Mouse (Mus musculus) forebrain, embryonic 16.5 days (tissue): ENCODE results near the gene Map3k14. TPM values are rescaled to one million over a fixed set of nuclear protein-coding genes. Genes with fewer than 3 reads are reported as not detected.

ENCODE experiments used
- ATAC-seq: fragments of 200-750 bp; cut with Nextera tagmentation; 2 replicates; pipeline ENCODE4 v1.8.0; 2017; ENCODE audit warnings: mild to moderate bottlenecking, moderate library complexity
- H3K27ac ChIP-seq: fragments of 300-500 bp; sonication (generic); 2 replicates; pipeline ENCODE4 v1.5.1; 2014; ENCODE audit warnings: low read length, control low read depth
- H3K27me3 ChIP-seq: fragments of 300-500 bp; sonication (generic); replicated peaks from 2 replicates; pipeline ENCODE4 v1.6.1; 2014; ENCODE audit warnings: low read length; ENCODE audit not compliant: control insufficient read depth, insufficient read depth
- H3K36me3 ChIP-seq: fragments of 300-500 bp; sonication (generic); 2 replicates; pipeline ENCODE4 v1.6.1; 2014; ENCODE audit not compliant: control insufficient read depth, insufficient read depth
- H3K4me1 ChIP-seq: fragments of 300-500 bp; sonication (generic); replicated peaks from 2 replicates; pipeline ENCODE4 v1.6.1; 2014; ENCODE audit warnings: low read length; ENCODE audit not compliant: control insufficient read depth, insufficient read depth
- H3K4me2 ChIP-seq: fragments of 300-500 bp; sonication (generic); 2 replicates; pipeline ENCODE4 v1.6.1; 2014; ENCODE audit warnings: mild to moderate bottlenecking, low read length, control low read depth
- H3K4me3 ChIP-seq: fragments of 300-500 bp; sonication (generic); replicated peaks from 2 replicates; pipeline ENCODE4 v1.5.1; 2014; ENCODE audit warnings: mild to moderate bottlenecking, low read length, control low read depth
- H3K9ac ChIP-seq: fragments of 300-500 bp; sonication (generic); replicated peaks from 2 replicates; pipeline ENCODE4 v1.6.1; 2014; ENCODE audit warnings: low read depth, low read length, control low read depth
- H3K9me3 ChIP-seq: fragments of 300-500 bp; sonication (generic); 2 replicates; pipeline ENCODE4 v1.6.1; 2016; ENCODE audit warnings: low read length; ENCODE audit not compliant: control insufficient read depth
- WGBS: fragments of 180-500 bp; shearing (Covaris S2); extraction: QIAGEN DNeasy Blood & Tissue Kit; methylation state at CpG from one replicate; pipeline ENCODE4 v1.1.7; 2014; 5-methylcytosine and 5-hydroxymethylcytosine counted together
- polyA plus RNA-seq: library from polyadenylated mRNA; unstranded; fragments of >200 nt; fragmentation: Nextera tagmentation; extraction: Ambion mirVana; gene quantifications from 2 replicates; pipeline ENCODE4 v1.2.1, GENCODE M21; 2015

The Map3k14 gene
- polyA plus RNA-seq: 2.8 and 4.8 TPM in 2 replicates

DNA sequence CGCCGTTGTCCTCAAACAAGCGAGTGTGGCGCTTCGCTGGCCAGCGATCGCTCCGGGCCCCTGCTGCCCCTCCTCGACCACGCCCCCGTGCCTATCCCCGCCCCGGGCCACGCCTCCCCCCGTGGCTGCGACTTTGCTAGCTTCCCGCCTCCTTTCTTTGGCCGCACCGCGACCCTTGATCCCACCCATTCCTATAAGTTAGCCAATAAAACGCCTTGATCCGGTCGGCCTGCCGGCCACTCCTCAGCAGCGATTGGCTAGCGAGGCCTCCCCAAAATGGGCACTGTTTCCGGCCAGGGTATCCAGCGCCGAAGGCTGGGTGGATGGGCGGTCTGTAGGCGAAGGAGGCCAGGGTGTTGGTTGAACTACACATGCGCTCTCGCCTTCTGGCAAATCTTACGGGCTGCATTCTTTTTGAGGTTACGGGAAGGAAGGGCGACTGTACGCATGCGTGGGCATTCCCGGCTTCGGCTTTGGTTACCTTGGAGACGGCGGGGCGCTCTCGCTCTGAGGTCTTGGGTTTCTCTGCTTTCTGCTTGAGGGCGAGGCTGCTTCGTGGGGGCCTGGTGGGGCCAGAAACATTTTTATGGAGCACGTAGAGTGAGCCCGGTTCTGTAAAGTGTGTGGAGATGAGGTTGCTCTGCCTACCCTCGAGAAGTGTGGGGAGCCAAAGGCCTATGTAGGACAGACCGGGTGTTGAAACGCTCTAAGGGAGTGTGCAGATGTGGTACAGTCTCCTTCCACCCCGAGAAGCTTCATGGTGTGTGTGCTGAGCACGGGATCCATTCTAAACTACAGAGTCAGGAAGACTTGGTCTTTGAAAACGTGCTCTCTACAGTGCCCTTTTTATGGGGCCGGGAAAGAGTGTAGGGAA lies at the start of gene Map3k14:
Gene Map3k14, minus strand, starts transcription at position 127 of the 874 bp plus-strand sequence.
- Histone ChIP-seq H3K9ac (peak within 1 kb of the TSS; percentile 75), H3K9me3 (no peaks in the 10 kb centered on the region), H3K27ac (peak within 1 kb of the TSS; percentile 74), H3K4me2 (peak within 1 kb of the TSS; percentile 85), H3K4me3 (peak within 1 kb of the TSS; percentile 75), H3K27me3 (no peaks in the 10 kb centered on the region), H3K36me3 (no peaks in the 10 kb centered on the region), H3K4me1 (peaks cover 45% of the 10 kb centered on the region)
- WGBS: 1% methylated on average over 54 of the region's 55 CpGs
- peak; percentile 98 for ATAC-seq

DNA sequence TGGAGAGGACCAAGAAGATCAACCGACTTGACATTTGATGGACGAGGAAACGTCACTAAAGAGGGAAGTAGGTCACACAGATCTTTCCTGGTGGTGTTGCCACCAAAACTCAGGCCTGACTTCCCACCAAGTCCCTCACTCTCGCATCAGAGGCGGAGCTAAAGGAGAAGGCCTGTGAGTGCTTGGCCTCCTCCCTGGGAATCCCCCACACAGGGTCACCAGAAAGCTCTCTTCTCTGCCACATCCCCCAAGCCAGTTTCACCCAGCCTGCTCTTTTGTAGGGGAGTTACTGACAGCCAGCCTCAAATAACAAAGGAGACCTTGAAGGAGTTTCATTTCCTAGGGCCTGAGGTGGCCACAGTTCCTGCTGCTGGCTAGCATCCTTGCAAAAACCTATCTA lies 48.1 kb upstream of the Map3k14 start:
- no peaks in the 10 kb centered on the region for H3K9me3 ChIP-seq
- H3K4me3 ChIP-seq: no peak overlapping the region
- no peak overlapping the region for H3K27ac ChIP-seq
- 96% methylated on average over 5 of the region's 5 CpGs for WGBS
- no peak overlapping the region for H3K9ac ChIP-seq
- no peaks in the 10 kb centered on the region for H3K27me3 ChIP-seq
- peaks cover 7% of the 10 kb centered on the region for H3K4me1 ChIP-seq
- no peaks in the 10 kb centered on the region for H3K36me3 ChIP-seq
- H3K4me2 ChIP-seq: no peak overlapping the region
- no peak for ATAC-seq

DNA sequence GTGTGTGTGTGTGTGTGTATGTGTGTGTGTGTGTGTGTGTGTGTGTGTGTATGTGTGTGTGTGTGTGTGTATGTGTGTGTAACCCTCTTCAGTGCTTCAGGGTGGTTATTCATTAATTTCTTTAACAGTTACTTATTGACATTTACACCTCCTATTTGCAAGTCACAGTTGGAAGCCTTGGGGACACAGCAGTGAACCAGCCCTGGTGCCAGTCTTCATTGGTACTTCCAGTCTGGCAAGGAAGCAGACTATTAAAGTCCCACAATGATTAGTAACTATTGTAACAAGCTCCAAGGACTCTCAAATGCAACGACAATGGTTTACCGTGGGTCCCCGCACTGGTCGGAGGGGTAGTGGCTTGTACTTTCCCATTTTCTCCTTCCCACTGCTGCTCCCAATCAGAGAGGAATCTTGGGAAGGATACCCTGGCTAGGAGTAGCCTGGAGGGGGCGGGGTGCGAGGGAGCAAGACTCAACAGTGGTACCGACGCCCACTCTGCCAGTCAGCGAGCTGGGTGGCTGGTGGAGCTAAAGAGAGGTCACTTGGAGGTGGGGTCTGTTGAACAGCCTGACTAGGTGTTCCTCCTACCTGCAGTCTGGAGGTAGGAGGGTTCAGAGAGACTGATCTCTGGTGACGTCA lies 47.6 kb upstream of the Map3k14 start:
- Histone ChIP-seq H3K4me1 (peaks cover 6% of the 10 kb centered on the region), H3K9ac (no peak overlapping the region), H3K27me3 (no peaks in the 10 kb centered on the region), H3K4me2 (no peak overlapping the region), H3K9me3 (no peaks in the 10 kb centered on the region), H3K27ac (no peak overlapping the region), H3K4me3 (no peak overlapping the region), H3K36me3 (no peaks in the 10 kb centered on the region)
- ATAC-seq: no peak
- 80% methylated on average over 10 of the region's 10 CpGs for WGBS

DNA sequence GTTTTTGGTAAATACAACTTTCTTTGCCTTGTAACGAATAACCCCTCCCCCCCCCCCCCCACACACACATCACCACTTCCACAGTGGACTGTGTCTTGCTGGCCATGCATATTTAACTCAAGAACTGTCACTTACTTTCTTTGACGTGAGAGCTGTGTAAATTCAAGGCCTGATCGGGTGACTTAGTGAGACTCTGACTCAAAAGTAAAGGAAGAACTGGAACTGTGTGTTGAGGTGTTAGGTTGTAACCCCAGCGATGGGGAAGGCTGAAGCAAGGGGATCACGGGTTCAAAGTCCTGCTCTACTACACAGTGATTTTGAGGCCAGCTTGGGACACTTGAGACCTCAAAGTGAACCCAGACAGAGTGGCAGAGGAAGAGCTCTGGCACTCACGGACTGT lies 46.3 kb upstream of the Map3k14 start:
- Histone ChIP-seq H3K27me3 (no peaks in the 10 kb centered on the region), H3K4me1 (peaks cover 7% of the 10 kb centered on the region), H3K4me2 (no peak overlapping the region), H3K9ac (no peak overlapping the region), H3K4me3 (no peak overlapping the region), H3K9me3 (no peaks in the 10 kb centered on the region), H3K36me3 (no peaks in the 10 kb centered on the region), H3K27ac (no peak overlapping the region)
- 83% methylated on average over 6 of the region's 6 CpGs for WGBS
- ATAC-seq: no peak

DNA sequence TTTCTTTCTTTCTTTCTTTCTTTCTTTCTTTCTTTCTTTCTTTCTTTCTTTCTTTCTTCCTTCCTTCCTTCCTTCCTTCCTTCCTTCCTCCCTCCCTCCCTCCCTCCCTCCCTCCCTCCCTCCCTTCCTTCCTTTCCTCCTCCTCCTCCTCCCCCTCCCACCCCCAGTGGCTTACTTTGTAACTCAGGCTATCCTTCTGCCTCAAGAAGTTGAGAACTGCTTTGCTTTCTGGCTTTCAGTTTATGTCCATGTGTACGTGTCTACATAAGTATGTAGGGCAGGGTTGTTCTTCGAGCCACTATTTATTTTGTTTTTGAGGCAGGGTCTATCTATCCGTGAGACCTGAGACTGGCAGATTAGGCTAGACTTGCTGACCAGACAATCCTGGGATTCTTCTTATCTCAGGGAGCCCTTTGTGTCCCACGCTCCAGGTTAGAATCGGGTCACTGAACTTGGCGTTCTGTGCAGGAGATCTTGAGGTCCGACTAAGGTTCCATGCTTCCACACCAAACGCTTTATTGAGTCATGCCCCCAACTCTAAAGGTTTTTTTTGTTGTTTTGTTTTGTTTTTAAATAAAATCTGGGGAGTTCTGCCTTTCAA lies 45.5 kb upstream of the Map3k14 start:
- Histone ChIP-seq H3K27ac (no peak overlapping the region), H3K4me1 (peaks cover 7% of the 10 kb centered on the region), H3K4me2 (no peak overlapping the region), H3K9me3 (no peaks in the 10 kb centered on the region), H3K4me3 (no peak overlapping the region), H3K9ac (no peak overlapping the region), H3K27me3 (no peaks in the 10 kb centered on the region), H3K36me3 (no peaks in the 10 kb centered on the region)
- ATAC-seq: no peak
- WGBS: 65% methylated on average over 8 of the region's 8 CpGs

GRCm38 (mm10) chr11:103311960-103312611 lies 44.8 kb upstream of the Map3k14 start:
- peak overlapping the region; percentile 54 for H3K9ac ChIP-seq
- peak overlapping the region; percentile 62 for H3K4me2 ChIP-seq
- H3K4me3 ChIP-seq: peak overlapping the region; percentile 25
- WGBS: 5% methylated on average over 30 of the region's 30 CpGs
- H3K27ac ChIP-seq: no peak overlapping the region
- ATAC-seq: no peak
- no peaks in the 10 kb centered on the region for H3K27me3 ChIP-seq
- peaks cover 7% of the 10 kb centered on the region for H3K4me1 ChIP-seq
- H3K9me3 ChIP-seq: no peaks in the 10 kb centered on the region
- H3K36me3 ChIP-seq: no peaks in the 10 kb centered on the region

DNA sequence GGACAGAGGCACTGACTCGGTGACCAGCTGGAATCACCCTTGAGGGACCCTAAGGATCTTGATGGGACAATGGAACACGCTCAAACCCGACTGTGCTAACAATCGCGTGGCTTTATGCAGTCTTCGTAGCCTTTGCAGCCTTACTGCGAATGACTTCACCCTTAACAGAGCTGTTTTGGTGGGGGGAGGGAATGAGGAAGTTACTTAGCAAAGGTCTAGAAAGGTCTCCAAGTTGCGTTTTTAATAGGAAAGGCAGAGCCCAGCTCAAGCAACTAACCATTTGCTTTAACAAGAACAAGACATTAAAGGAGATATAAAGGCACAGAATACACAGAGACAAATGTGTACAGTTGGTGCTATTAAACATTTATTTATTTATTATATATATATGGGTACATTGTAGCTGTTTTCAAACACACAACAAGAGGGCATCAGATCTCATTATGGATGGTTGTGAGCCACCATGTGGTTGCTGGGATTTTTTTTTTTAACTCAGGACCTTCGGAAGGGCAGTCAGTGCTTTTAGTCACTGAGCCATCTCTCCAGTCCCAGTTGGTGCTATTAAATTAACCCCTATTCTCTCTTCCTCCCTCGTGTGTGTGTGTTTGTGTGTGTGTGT lies 42.8 kb upstream of the Map3k14 start:
- no peaks in the 10 kb centered on the region for H3K27me3 ChIP-seq
- H3K4me3 ChIP-seq: no peak overlapping the region
- no peaks in the 10 kb centered on the region for H3K9me3 ChIP-seq
- no peak overlapping the region for H3K4me2 ChIP-seq
- no peak overlapping the region for H3K27ac ChIP-seq
- H3K4me1 ChIP-seq: peaks cover 7% of the 10 kb centered on the region
- no peaks in the 10 kb centered on the region for H3K36me3 ChIP-seq
- no peak overlapping the region for H3K9ac ChIP-seq
- no peak for ATAC-seq
- 81% methylated on average over 10 of the region's 10 CpGs for WGBS

DNA sequence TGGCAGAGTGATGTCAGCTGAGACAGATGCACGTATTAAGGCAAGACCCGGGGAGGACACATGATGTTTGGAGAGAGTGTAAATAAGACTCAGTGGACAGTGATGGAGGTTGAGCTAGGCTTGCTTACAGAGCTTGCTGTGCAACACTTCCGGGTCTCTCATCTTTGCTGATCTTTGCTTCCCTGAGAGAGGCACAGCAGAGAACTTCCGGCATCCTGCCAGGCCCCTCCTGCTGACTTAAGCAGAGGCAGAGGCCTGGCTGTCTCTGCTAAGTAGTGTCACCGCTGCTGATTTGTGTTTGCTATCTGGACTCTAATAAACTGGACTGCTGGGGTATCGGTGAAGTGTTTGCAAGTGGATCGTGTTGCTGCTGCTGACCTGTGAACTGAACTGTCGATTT lies 40.6 kb upstream of the Map3k14 start:
- Histone ChIP-seq H3K4me3 (no peak overlapping the region), H3K27ac (no peak overlapping the region), H3K4me2 (no peak overlapping the region), H3K27me3 (no peaks in the 10 kb centered on the region), H3K9ac (no peak overlapping the region), H3K9me3 (no peaks in the 10 kb centered on the region), H3K36me3 (no peaks in the 10 kb centered on the region), H3K4me1 (peaks cover 7% of the 10 kb centered on the region)
- no peak for ATAC-seq
- WGBS: 82% methylated on average over 8 of the region's 8 CpGs
